Mouse (Mus musculus) cerebellum, adult 2 months (tissue): Measurements from ENCODE around the gene Rab21. TPM values are rescaled to one million over a fixed set of nuclear protein-coding genes. Genes with fewer than 3 reads are reported as not detected.

Experiments used
- DNase-seq, 2 experiments: peaks; one replicate each; pipeline ENCODE4 v3.0.0; 2021
- H3K27ac ChIP-seq: fragments of 200-500 bp; 2 replicates; pipeline ENCODE4 v1.5.1; 2012; ENCODE audit warnings: low read length, control low read depth, inconsistent platforms; ENCODE audit not compliant: insufficient read depth
- H3K27me3 ChIP-seq: fragments of 200-500 bp; 2 replicates; pipeline ENCODE4 v1.6.1; 2012; ENCODE audit warnings: inconsistent platforms, mild to moderate bottlenecking, low read length, moderate library complexity; ENCODE audit not compliant: control insufficient read depth, insufficient read depth
- H3K4me1 ChIP-seq: fragments of 200-500 bp; 2 replicates; pipeline ENCODE4 v1.6.1; 2011; ENCODE audit warnings: low read length; ENCODE audit not compliant: control insufficient read depth, insufficient read depth
- H3K4me3 ChIP-seq: fragments of 200-500 bp; replicated peaks from 2 replicates; pipeline ENCODE3; 2011; ENCODE audit warnings: mild to moderate bottlenecking, low read depth, low read length, control low read depth; ENCODE audit not compliant: insufficient read depth
- CTCF ChIP-seq: fragments of 200-500 bp; IDR thresholded peaks from 2 replicates; pipeline ENCODE4 v1.5.1; 2011; ENCODE audit warnings: low read depth, mild to moderate bottlenecking, control low read depth, low read length, moderate library complexity, borderline replicate concordance; ENCODE audit not compliant: insufficient read depth
- POLR2A ChIP-seq: fragments of 200-500 bp; IDR thresholded peaks from 2 replicates; pipeline ENCODE4 v1.6.1; 2011; ENCODE audit warnings: low read length, control low read depth, borderline replicate concordance; ENCODE audit not compliant: insufficient read depth
- WGBS: fragments of 180-500 bp; shearing (Covaris S2); methylation state at CpG from one replicate; pipeline ENCODE4 v1.1.7; 2018; 5-methylcytosine and 5-hydroxymethylcytosine counted together
- polyA plus RNA-seq: library from polyadenylated mRNA; depleted of rRNA; stranded (reverse); fragments of >200 nt; gene quantifications from 2 replicates; pipeline ENCODE4 v1.2.3, GENCODE M21; 2012; rRNA removed

The Rab21 gene
- 53.3 and 53.8 TPM in 2 replicates for polyA plus RNA-seq

GRCm38 (mm10) chr10:115315473-115316171 is at the start of gene Rab21:
Rab21 (minus strand) TSS chr10:115315594.
- Histone ChIP-seq H3K4me3 (peak within 1 kb of the TSS; percentile 65), H3K27ac (peak within 1 kb of the TSS; percentile 79), H3K4me1 (peaks cover 24% of the 10 kb centered on the region), H3K27me3 (no peaks in the 10 kb centered on the region)
- TF ChIP-seq POLR2A (peak; percentile 99), CTCF (no peak)
- WGBS: under 1% methylated on average over 48 of the region's 48 CpGs
- peak; percentile 96 to 100 for DNase-seq

GRCm38 (mm10) chr10:115363151-115363550 is 47.8 kb upstream of the Rab21 start:
- DNase-seq: no peak
- Histone ChIP-seq H3K4me3 (no peak overlapping the region), H3K27ac (no peak overlapping the region), H3K27me3 (no peaks in the 10 kb centered on the region), H3K4me1 (0 out of 2 replicates have a peak, but pooled peaks cover 3% of the 10 kb centered on the region)
- 90% methylated on average over 4 of the region's 4 CpGs for WGBS
- TF ChIP-seq CTCF: no peak
- TF ChIP-seq POLR2A: no peak

GRCm38 (mm10) chr10:115362623-115362964 is 47.2 kb upstream of the Rab21 start:
- Histone ChIP-seq H3K27me3 (no peaks in the 10 kb centered on the region), H3K4me3 (peak overlapping the region; percentile 56), H3K27ac (peak overlapping the region; percentile 17; the same call in 1 of the 2 replicates), H3K4me1 (0 out of 2 replicates have a peak, but pooled peaks cover 3% of the 10 kb centered on the region)
- WGBS: 6% methylated on average over 9 of the region's 9 CpGs
- DNase-seq: no peak
- TF ChIP-seq CTCF (no peak), POLR2A (no peak)

GRCm38 (mm10) chr10:115361840-115362622 is 46.6 kb upstream of the Rab21 start, which contains the start of gene Tmem19:
Tmem19 (minus strand) TSS chr10:115362501.
- Histone ChIP-seq H3K4me1 (0 out of 2 replicates have a peak, but pooled peaks cover 3% of the 10 kb centered on the region), H3K27me3 (no peaks in the 10 kb centered on the region), H3K4me3 (peak within 1 kb of the TSS; percentile 86), H3K27ac (peak within 1 kb of the TSS; percentile 17; the same call in 1 of the 2 replicates)
- DNase-seq: peak; percentile 97 to 98
- peak; percentile 86 for TF ChIP-seq POLR2A
- TF ChIP-seq CTCF: no peak
- whole genome bisulfite sequencing: under 1% methylated on average over 47 of the region's 58 CpGs

GRCm38 (mm10) chr10:115359066-115359465 is 43.7 kb upstream of the Rab21 start:
- WGBS: 91% methylated on average over 7 of the region's 7 CpGs
- 0 out of 2 replicates have a peak, but pooled peaks cover 3% of the 10 kb centered on the region for H3K4me1 ChIP-seq
- no peaks in the 10 kb centered on the region for H3K27me3 ChIP-seq
- TF ChIP-seq POLR2A (no peak), CTCF (no peak)
- DNase-seq: no peak
- H3K4me3 ChIP-seq: no peak overlapping the region
- H3K27ac ChIP-seq: no peak overlapping the region

GRCm38 (mm10) chr10:115358216-115358919 is 43.0 kb upstream of the Rab21 start:
- WGBS: 92% methylated on average over 17 of the region's 17 CpGs
- Histone ChIP-seq H3K4me1 (0 out of 2 replicates have a peak, but pooled peaks cover 3% of the 10 kb centered on the region), H3K27ac (no peak overlapping the region)

GRCm38 (mm10) chr10:115356106-115356505 is 40.7 kb upstream of the Rab21 start:
- 86% methylated on average over 6 of the region's 7 CpGs for WGBS
- no peak overlapping the region for H3K4me3 ChIP-seq
- no peak for TF ChIP-seq CTCF
- no peak for TF ChIP-seq POLR2A
- no peak for DNase-seq
- H3K27me3 ChIP-seq: no peaks in the 10 kb centered on the region
- H3K4me1 ChIP-seq: 0 out of 2 replicates have a peak, but pooled peaks cover 2% of the 10 kb centered on the region
- H3K27ac ChIP-seq: no peak overlapping the region

More at GRCm38 (mm10) chr10:115358216-115358919, 43.0 kb upstream of the Rab21 start:
- DNase-seq: no peak
- TF ChIP-seq POLR2A (no peak), CTCF (no peak)
- Histone ChIP-seq H3K27me3 (no peaks in the 10 kb centered on the region), H3K4me3 (no peak overlapping the region)
